Mouse (Mus musculus): Measurements from ENCODE around the gene Prg3.

DNA sequence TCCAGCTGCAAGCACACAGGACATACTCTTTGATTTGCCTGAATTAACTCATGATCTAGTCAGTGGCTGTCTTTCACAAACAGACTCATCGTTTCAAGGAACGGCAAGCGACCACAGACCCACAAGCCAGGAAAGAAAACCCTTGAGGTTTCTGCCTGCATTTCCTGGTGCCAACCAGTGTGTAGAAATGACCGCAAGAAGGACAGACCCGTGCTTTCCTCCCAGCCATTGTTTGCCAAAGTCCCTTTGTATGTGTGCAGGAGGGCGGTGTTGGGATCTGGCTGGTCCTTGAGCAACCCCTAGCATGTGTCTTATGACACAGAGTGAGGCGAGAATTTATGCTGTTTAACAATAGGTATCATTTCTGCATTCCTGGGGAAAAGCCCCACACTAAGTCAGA, 46.2 kb downstream of the Prg3 start:
- no peak for TF ChIP-seq POLR2A (IDR thresholded peaks at IDR 0.05; ENCODE audit: borderline replicate concordance, extremely low read depth, low read depth, low read length)
- no peak for TF ChIP-seq CTCF (IDR thresholded peaks at IDR 0.05; ENCODE audit: insufficient read depth, low read length)
